Mouse (Mus musculus): ENCODE results near the gene Duoxa1. TPM values are rescaled to one million over a fixed set of nuclear protein-coding genes. Genes with fewer than 3 reads are reported as not detected.

Duoxa1 gene
- 0.13 and 0.25 TPM in 2 replicates for polyA plus RNA-seq (2015; fragmentation: Nextera tagmentation; extraction: Ambion mirVana)

DNA sequence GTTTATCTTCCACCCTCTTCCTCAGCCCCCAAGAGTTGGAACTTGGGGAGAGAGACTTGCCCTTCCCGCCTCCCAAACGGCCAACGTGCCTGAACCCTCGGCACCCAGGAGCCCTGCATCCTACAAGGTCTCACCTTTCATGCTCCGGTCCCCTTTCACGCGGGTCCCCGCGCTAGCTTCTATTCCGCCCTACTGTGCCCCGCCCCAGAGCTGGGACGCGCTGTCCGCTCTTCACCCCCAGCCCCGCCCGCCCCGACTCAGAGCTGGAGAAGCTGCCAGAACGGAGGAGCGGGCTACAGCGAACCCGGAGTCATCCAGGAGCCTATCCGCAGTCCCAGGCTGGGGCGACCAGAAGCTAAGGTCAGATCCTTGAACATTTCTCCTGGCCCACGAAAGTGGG, at the start of gene Duoxa1:
Duoxa1 (minus strand) TSS at position 195 of the 400 bp plus-strand sequence.

DNA sequence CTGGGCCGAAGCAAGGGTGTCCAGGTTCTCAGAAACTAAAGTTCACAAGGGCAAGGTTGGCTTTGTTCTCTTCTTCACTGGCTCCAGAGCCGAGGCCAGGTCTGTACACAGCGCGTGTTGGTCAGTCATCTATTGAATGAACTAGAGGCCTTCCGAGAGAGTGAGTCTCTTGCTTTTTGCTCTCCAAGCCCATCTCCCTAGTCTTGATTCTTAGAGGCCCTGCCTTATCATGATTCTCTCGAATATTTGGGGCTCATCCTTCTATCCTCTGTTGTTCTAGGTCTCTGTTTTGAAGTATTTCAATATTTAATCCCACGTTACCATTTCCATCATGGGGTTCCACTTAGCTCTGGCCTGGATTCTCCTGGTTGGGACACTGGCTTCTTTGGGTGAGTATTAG, 1.8 kb upstream of the Duoxa1 start, which contains the start of gene Duox1:
Duox1 (plus strand) TSS at position 301 of the 400 bp plus-strand sequence.

DNA sequence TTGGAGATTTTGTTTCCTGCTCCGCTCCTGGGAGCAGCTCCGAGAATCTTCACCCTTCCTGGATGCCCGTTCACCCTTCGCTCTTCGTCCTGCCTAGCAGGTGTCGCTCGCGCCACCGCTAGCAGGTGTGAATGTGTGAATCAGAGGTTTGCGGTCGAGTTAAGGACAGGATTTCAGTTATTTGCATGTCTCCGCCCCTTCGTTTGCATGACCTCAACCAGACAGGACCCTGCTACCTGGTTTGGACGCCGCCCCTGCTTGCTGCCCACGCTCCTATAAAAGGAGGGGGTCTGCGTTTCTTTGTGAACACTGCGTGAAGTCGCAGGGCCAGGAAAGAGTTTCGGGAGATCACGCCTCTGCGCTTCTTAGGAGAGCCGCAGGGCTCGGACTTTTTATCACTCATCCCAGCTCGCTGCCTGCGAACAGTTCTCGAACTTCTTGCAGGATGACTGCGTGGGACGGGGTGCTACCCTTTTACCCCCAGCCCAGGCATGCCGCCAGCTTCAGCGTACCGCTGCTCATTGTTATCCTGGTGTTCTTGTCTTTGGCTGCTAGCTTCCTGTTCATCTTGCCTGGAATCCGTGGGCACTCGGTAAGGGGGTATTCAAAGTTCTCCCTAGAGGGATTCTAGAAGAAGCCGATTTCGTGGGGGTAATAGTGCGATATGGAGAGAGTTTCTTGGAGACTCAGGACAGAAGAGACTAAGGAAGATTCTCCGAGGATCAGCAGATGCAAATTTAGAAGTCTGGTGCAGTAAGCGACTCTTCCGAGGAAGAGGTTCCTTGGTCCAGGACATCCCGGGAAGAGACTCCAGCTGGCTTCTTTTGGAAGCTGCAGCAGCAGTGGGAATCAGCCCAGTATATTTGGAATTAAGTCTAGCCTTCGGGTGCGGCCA, 14.7 kb downstream of the Duoxa1 start, which contains the start of gene Duoxa2:
Duoxa2 (plus strand) TSS at position 305 of the 895 bp plus-strand sequence.

DNA sequence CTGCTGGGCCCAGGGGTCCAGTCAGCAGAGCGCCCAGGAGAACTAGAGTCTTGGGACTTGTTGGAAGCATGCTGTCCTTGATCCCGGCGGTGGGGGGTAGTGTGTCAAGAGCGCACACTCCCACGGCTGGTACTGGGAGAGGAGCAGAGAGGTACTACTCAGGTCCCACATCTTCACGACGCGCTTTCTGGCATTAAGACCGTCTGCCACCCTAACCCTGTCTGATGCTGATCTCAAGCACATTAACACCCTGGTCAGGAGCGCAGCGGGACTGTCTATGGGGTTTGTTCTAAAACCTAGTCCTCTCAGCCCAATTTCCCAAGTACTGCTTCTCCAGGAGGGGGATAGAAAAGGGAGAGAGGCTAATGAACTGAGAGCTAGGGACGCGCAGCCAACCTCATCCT, 15.4 kb downstream of the Duoxa1 start, which contains the start of gene Duox2:
Duox2 (minus strand) TSS at position 354 of the 404 bp plus-strand sequence.

Other genes starting within 250 kb of the Duoxa1 start
- gene Spg11, start 195.3 kb downstream of the Duoxa1 start, polyA plus RNA-seq (2015; fragmentation: Nextera tagmentation; extraction: Ambion mirVana): 4.3 and 5.4 TPM in 2 replicates
- gene B2m, start 166.0 kb downstream of the Duoxa1 start, polyA plus RNA-seq (2015; fragmentation: Nextera tagmentation; extraction: Ambion mirVana): 208 and 236 TPM in 2 replicates
- gene Trim69, start 153.0 kb downstream of the Duoxa1 start, polyA plus RNA-seq (2015; fragmentation: Nextera tagmentation; extraction: Ambion mirVana): not detected in 2 replicates
- gene Patl2, start 127.5 kb downstream of the Duoxa1 start, polyA plus RNA-seq (2015; fragmentation: Nextera tagmentation; extraction: Ambion mirVana): 0.08 TPM in 1 of 2 replicates, not detected in the other
- gene Terb2, start 127.5 kb downstream of the Duoxa1 start, polyA plus RNA-seq (2015; fragmentation: Nextera tagmentation; extraction: Ambion mirVana): not detected in 2 replicates
- 25.7 and 26.1 TPM in 2 replicates for gene Sord, start 79.0 kb downstream of the Duoxa1 start, polyA plus RNA-seq (2015; fragmentation: Nextera tagmentation; extraction: Ambion mirVana)
- 0.04 and 0.12 TPM in 2 replicates for gene Duox2, start 15.3 kb downstream of the Duoxa1 start, polyA plus RNA-seq (2015; fragmentation: Nextera tagmentation; extraction: Ambion mirVana)
- gene Duoxa2, start 14.8 kb downstream of the Duoxa1 start, polyA plus RNA-seq (2015; fragmentation: Nextera tagmentation; extraction: Ambion mirVana): 0.45 and 0.84 TPM in 2 replicates
- 0.15 and 0.24 TPM in 2 replicates for gene Duox1, start 1.9 kb upstream of the Duoxa1 start, polyA plus RNA-seq (2015; fragmentation: Nextera tagmentation; extraction: Ambion mirVana)
- 11.9 and 15.4 TPM in 2 replicates for gene Shf, start 55.4 kb upstream of the Duoxa1 start, polyA plus RNA-seq (2015; fragmentation: Nextera tagmentation; extraction: Ambion mirVana)
- 0.12 and 0.17 TPM in 2 replicates for gene Slc28a2, start 112.7 kb upstream of the Duoxa1 start, polyA plus RNA-seq (2015; fragmentation: Nextera tagmentation; extraction: Ambion mirVana)
- gene Gm14085, start 171.2 kb upstream of the Duoxa1 start, polyA plus RNA-seq (2015; fragmentation: Nextera tagmentation; extraction: Ambion mirVana): not detected in 2 replicates

Data from neural tube, postnatal 0 days (tissue).